In the genomic region with DNA sequence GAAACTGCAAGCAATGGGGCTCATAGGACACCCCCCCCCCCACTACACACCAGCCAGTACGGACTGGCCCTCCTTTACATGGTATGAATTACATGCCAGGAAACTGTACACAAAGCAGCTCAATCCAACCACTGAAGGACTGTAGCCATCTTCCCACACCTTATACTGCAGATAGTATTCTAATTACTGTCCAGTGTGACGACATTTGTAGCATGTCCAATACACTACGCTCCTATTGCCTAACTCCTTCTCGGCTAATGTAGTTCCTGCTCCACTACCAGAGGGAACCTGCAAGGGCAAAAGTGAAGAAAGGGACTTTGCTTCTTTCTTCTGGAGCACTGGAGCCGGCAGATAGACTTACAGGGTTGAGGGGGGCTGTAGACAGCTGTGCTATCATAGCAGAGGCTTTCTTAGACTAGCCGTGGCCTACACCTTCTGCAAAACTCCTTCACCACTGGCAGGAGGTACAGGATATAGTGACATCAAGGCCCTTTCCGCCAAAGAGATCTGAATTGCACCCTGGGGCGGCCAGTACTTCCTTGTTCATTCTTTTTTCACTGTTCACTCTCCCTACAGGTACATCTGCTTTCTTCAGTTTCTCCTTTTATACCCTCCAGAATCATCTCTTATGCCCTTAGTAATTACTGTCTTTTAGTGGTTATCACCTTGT, we compare ENCODE assay signal across 30 mouse cellular contexts.
DNase-seq lines count a peak whose midpoint lies in the region; ATAC-seq lines count a peak whose summit lies in the region.
"Had no signal": no experiment of that assay in that cellular context is flagged by ENCODE, and none has a peak within 500 bp of the region (broad histone marks: within the 10 kb centered on the region; RNA-seq: fewer than 3 reads in every experiment).

No protein-coding gene starts in this region.

- no peaks in the 10 kb centered on the region for H3K4me1 ChIP-seq in limb, embryonic 11.5 days (ENCODE audit: control insufficient read depth, insufficient read depth, low read length)
- peaks cover 6% of the 10 kb centered on the region for H3K4me1 ChIP-seq in limb, embryonic 10.5 days
- 0 out of 2 replicates have a peak, but pooled peaks cover 2% of the 10 kb centered on the region for H3K4me1 ChIP-seq in lung, embryonic 16.5 days (replicated peaks; ENCODE audit: control insufficient read depth, insufficient read depth, low read length)
- H3K4me1 ChIP-seq: forebrain, embryonic 12.5 days; liver, embryonic 12.5 days; midbrain, embryonic 12.5 days had no signal

- H3K27me3 ChIP-seq in limb, embryonic 11.5 days (ENCODE audit: control insufficient read depth, insufficient read depth, low read length): no peaks in the 10 kb centered on the region
- H3K27me3 ChIP-seq in limb, embryonic 10.5 days (ENCODE audit: low read depth, poor library complexity, severe bottlenecking): no peaks in the 10 kb centered on the region
- H3K27me3 ChIP-seq in lung, embryonic 16.5 days (ENCODE audit: control insufficient read depth, insufficient read depth, low read depth, low read length): no peaks in the 10 kb centered on the region
- H3K27me3 ChIP-seq: forebrain, embryonic 12.5 days; heart, embryonic 15.5 days; liver, embryonic 12.5 days; megakaryocyte, embryonic 14.5 days; midbrain, embryonic 12.5 days had no signal

- H3K9ac ChIP-seq in limb, embryonic 11.5 days (ENCODE audit: low read length): no peak overlapping the region
- no peak overlapping the region for H3K9ac ChIP-seq in lung, embryonic 16.5 days (ENCODE audit: low read length)
- H3K9ac ChIP-seq: forebrain, embryonic 12.5 days; forebrain, postnatal 0 days; heart, embryonic 15.5 days; hindbrain, embryonic 14.5 days; liver, embryonic 12.5 days; midbrain, embryonic 12.5 days had no signal

- 0 out of 2 replicates have a peak, but pooled peaks have one; percentile 3 for ATAC-seq in limb, embryonic 11.5 days (ENCODE audit: insufficient number of reproducible peaks, low FRiP score, low TSS enrichment, low read depth)
- peak; percentile 53 for ATAC-seq in lung, embryonic 16.5 days (ENCODE audit: low read depth)
- ATAC-seq in granulocyte monocyte progenitor cell, adult 5-6 weeks (replicated peaks; ENCODE audit: poor library complexity, severe bottlenecking): peak; percentile 75
- ATAC-seq: CD4-positive, CD25-positive, alpha-beta regulatory T cell, adult 4 months; forebrain, postnatal 0 days; intestine, postnatal 0 days; liver, embryonic 12.5 days had no signal

- WGBS in limb, embryonic 11.5 days: 84% methylated on average over 8 of the region's 8 CpGs
- 88% methylated on average over 8 of the region's 8 CpGs for WGBS in limb, embryonic 10.5 days
- WGBS in lung, embryonic 16.5 days: 68% methylated on average over 8 of the region's 8 CpGs

- DNase-seq in limb, embryonic 11.5 days (ENCODE audit: low spot score): no peak
- no peak for DNase-seq in limb, embryonic 10.5 days (ENCODE audit: low spot score)
- no peak for DNase-seq in lung, postnatal 4 days
- no peak for DNase-seq in B cell, adult 2 months
- DNase-seq in gastrocnemius, adult 18-20 months (ENCODE audit: low spot score): no peak
- DNase-seq: adrenal gland, postnatal 25 days; cerebellum, adult 18-20 months; cerebellum, postnatal 10 days; forebrain, postnatal 0 days; gastrocnemius, postnatal 10 days; heart, adult 11 months; layer of hippocampus, postnatal 36 days; left cerebral cortex, postnatal 4 days; lung, adult 2 months; retina, postnatal 1 day; right cerebral cortex, postnatal 14 days; thymus, postnatal 4 days had no signal

- no peak overlapping the region for H3K4me2 ChIP-seq in limb, embryonic 11.5 days (ENCODE audit: low read depth, severe bottlenecking)
- no peak overlapping the region for H3K4me2 ChIP-seq in lung, embryonic 16.5 days (ENCODE audit: low read depth, low read length)
- H3K4me2 ChIP-seq: forebrain, embryonic 12.5 days; heart, embryonic 15.5 days; hindbrain, embryonic 14.5 days; liver, embryonic 12.5 days; midbrain, embryonic 12.5 days had no signal

- H3K27ac ChIP-seq in limb, embryonic 11.5 days (replicated peaks; ENCODE audit: low read depth, low read length): no peak overlapping the region
- H3K27ac ChIP-seq in limb, embryonic 10.5 days: no peak overlapping the region
- no peak overlapping the region for H3K27ac ChIP-seq in lung, embryonic 16.5 days (ENCODE audit: low read length)
- H3K27ac ChIP-seq: forebrain, embryonic 12.5 days; heart, embryonic 10.5 days; heart, embryonic 15.5 days; hindbrain, embryonic 14.5 days; kidney, postnatal 0 days; liver, embryonic 12.5 days; midbrain, embryonic 12.5 days had no signal

- H3K9me3 ChIP-seq in limb, embryonic 11.5 days (ENCODE audit: control insufficient read depth, low read length): no peaks in the 10 kb centered on the region
- no peaks in the 10 kb centered on the region for H3K9me3 ChIP-seq in limb, embryonic 10.5 days (replicated peaks)
- no peaks in the 10 kb centered on the region for H3K9me3 ChIP-seq in lung, embryonic 16.5 days (ENCODE audit: control insufficient read depth, low read length)
- H3K9me3 ChIP-seq: forebrain, embryonic 12.5 days; heart, embryonic 10.5 days; heart, embryonic 15.5 days; liver, embryonic 12.5 days; megakaryocyte, embryonic 14.5 days; midbrain, embryonic 12.5 days had no signal

- H3K36me3 ChIP-seq in limb, embryonic 11.5 days (ENCODE audit: control insufficient read depth, insufficient read depth, low read length): no peaks in the 10 kb centered on the region
- no peaks in the 10 kb centered on the region for H3K36me3 ChIP-seq in limb, embryonic 10.5 days
- H3K36me3 ChIP-seq in lung, embryonic 16.5 days (ENCODE audit: control insufficient read depth, insufficient read depth, low read length): no peaks in the 10 kb centered on the region
- H3K36me3 ChIP-seq: liver, embryonic 12.5 days had no signal

- H3K4me3 ChIP-seq in limb, embryonic 11.5 days (ENCODE audit: low read depth, low read length): no peak overlapping the region
- H3K4me3 ChIP-seq in limb, embryonic 10.5 days: no peak overlapping the region
- no peak overlapping the region for H3K4me3 ChIP-seq in lung, embryonic 16.5 days (ENCODE audit: low read length)
- H3K4me3 ChIP-seq: erythroblast, embryonic 14.5 days; forebrain, embryonic 12.5 days; heart, embryonic 10.5 days; heart, embryonic 15.5 days; liver, embryonic 12.5 days; megakaryocyte, embryonic 14.5 days; midbrain, embryonic 12.5 days had no signal

Comparison
In these comparisons a context has a peak if more than half of its experiments do, and no peak if none do; other contexts are left out.
1. ATAC-seq: peak in every context shown above with its lines; median percentile 75 in granulocyte monocyte progenitor cell, adult 5-6 weeks; 53 in lung, embryonic 16.5 days; 3 in limb, embryonic 11.5 days.